Mouse (Mus musculus) midbrain, embryonic 16.5 days (tissue): Measurements from ENCODE around the gene Susd2. TPM values are rescaled to one million over a fixed set of nuclear protein-coding genes. Genes with fewer than 3 reads are reported as not detected.

ENCODE experiments used
- ATAC-seq: fragments of 200-750 bp; cut with Nextera tagmentation; 2 replicates; pipeline ENCODE4 v1.8.0; 2017; ENCODE audit warnings: moderate TSS enrichment
- H3K27ac ChIP-seq: fragments of 300-500 bp; sonication (generic); 2 replicates; pipeline ENCODE4 v1.5.1; 2014; ENCODE audit warnings: mild to moderate bottlenecking, low read length, mixed read lengths
- H3K27me3 ChIP-seq: fragments of 300-500 bp; sonication (generic); 2 replicates; pipeline ENCODE4 v1.6.1; 2014; ENCODE audit warnings: low read depth, low read length, mixed read lengths; ENCODE audit not compliant: control insufficient read depth, insufficient read depth
- H3K36me3 ChIP-seq: fragments of 300-500 bp; sonication (generic); 2 replicates; pipeline ENCODE4 v1.6.1; 2014; ENCODE audit warnings: mild to moderate bottlenecking, low read length, moderate library complexity, mixed read lengths; ENCODE audit not compliant: control insufficient read depth, insufficient read depth
- H3K4me1 ChIP-seq: fragments of 300-500 bp; sonication (generic); 2 replicates; pipeline ENCODE4 v1.6.1; 2014; ENCODE audit warnings: mild to moderate bottlenecking, low read length, mixed read lengths; ENCODE audit not compliant: control insufficient read depth, insufficient read depth
- H3K4me2 ChIP-seq: fragments of 300-500 bp; sonication (generic); 2 replicates; pipeline ENCODE4 v1.6.1; 2014; ENCODE audit warnings: mild to moderate bottlenecking, low read length, mixed read lengths
- H3K4me3 ChIP-seq: fragments of 300-500 bp; sonication (generic); 2 replicates; pipeline ENCODE4 v1.5.1; 2014; ENCODE audit warnings: low read depth, mild to moderate bottlenecking, low read length, moderate library complexity, mixed read lengths
- H3K9ac ChIP-seq: fragments of 300-500 bp; sonication (generic); 2 replicates; pipeline ENCODE4 v1.6.1; 2014; ENCODE audit warnings: low read depth, low read length, mixed read lengths
- H3K9me3 ChIP-seq: fragments of 300-500 bp; sonication (generic); replicated peaks from 2 replicates; pipeline ENCODE4 v1.6.1; 2014; ENCODE audit warnings: mild to moderate bottlenecking, low read length, mixed read lengths; ENCODE audit not compliant: control insufficient read depth, poor library complexity, severe bottlenecking
- WGBS: fragments of 180-500 bp; shearing (Covaris S2); extraction: QIAGEN DNeasy Blood & Tissue Kit; methylation state at CpG from one replicate; pipeline ENCODE4 v1.1.7; 2014; 5-methylcytosine and 5-hydroxymethylcytosine counted together
- polyA plus RNA-seq: library from polyadenylated mRNA; unstranded; fragments of >200 nt; fragmentation: Nextera tagmentation; extraction: Ambion mirVana; gene quantifications from 2 replicates; pipeline ENCODE4 v1.2.1, GENCODE M21; 2015

Susd2 gene
- polyA plus RNA-seq, 1 experiment from 2014 or later, result 4.9 TPM

GRCm38 (mm10) chr10:75625920-75626319 is 17.9 kb downstream of the Susd2 start:
- no peaks in the 10 kb centered on the region for H3K9me3 ChIP-seq
- WGBS, result 65% methylated on average over 6 of the region's 6 CpGs
- no peak overlapping the region for H3K4me3 ChIP-seq
- H3K36me3 ChIP-seq, result no peaks in the 10 kb centered on the region
- H3K4me1 ChIP-seq, result no peaks in the 10 kb centered on the region
- ATAC-seq, result no peak
- no peaks in the 10 kb centered on the region for H3K27me3 ChIP-seq
- H3K9ac ChIP-seq, result no peak overlapping the region
- H3K4me2 ChIP-seq, result no peak overlapping the region
- no peak overlapping the region for H3K27ac ChIP-seq

DNA sequence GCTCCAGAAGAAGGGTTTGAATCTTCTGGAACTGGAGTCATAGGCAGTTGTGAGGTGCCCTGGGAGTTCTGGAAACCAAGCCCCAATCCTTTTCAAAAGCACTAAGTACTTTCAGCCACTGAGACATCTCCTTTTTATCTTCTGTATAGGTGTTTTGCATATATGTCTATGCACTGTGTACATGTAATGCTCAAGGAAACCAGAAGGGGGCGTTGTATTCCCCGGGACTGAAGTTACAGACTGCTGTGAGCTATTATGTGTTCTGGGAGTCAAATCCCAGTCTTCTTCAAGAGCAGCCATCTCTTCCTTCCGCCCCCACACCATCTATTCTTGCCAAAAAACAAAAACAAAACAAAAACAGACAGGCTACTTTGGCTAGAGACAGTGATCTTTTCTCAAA is 23.0 kb downstream of the Susd2 start:
- Histone ChIP-seq H3K9me3 (no peaks in the 10 kb centered on the region), H3K4me2 (no peak overlapping the region), H3K27me3 (no peaks in the 10 kb centered on the region), H3K4me3 (no peak overlapping the region), H3K36me3 (no peaks in the 10 kb centered on the region), H3K9ac (no peak overlapping the region), H3K4me1 (no peaks in the 10 kb centered on the region), H3K27ac (no peak overlapping the region)
- ATAC-seq, result no peak
- WGBS, result 54% methylated on average over 3 of the region's 3 CpGs

- no peak overlapping the region for H3K9ac ChIP-seq
- H3K4me2 ChIP-seq, result no peak overlapping the region
- no peaks in the 10 kb centered on the region for H3K36me3 ChIP-seq
- 92% methylated on average over 4 of the region's 4 CpGs for WGBS
- H3K27me3 ChIP-seq, result no peaks in the 10 kb centered on the region
- no peak for ATAC-seq
- no peaks in the 10 kb centered on the region for H3K9me3 ChIP-seq
- no peaks in the 10 kb centered on the region for H3K4me1 ChIP-seq
- H3K27ac ChIP-seq, result no peak overlapping the region
- H3K4me3 ChIP-seq, result no peak overlapping the region
These were observed 27.8 kb downstream of the Susd2 start for GRCm38 (mm10) chr10:75616044-75616443.

DNA sequence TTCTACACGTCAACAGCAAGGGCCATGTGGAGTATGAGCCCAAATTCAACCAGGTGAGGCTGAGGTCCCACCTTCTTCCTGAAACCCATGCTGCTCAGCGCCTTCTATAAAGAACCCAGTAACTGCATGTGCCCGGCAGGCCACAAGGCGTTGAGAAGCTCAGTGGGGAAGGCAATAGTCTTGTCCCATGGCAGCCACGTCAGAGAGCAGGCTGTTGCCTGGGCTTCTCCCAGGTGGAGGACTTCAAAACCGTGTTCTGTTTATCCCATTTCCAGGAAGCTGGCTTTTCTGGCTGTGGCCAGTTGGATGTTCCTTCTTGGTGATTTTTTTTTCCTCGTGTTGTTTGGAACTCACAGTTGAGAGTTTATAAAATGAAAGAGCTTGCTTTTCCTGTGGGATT is 33.3 kb downstream of the Susd2 start:
- WGBS, result 66% methylated on average over 7 of the region's 7 CpGs
- Histone ChIP-seq H3K4me2 (no peak overlapping the region), H3K36me3 (no peaks in the 10 kb centered on the region), H3K4me3 (no peak overlapping the region), H3K9ac (no peak overlapping the region), H3K27ac (no peak overlapping the region), H3K9me3 (no peaks in the 10 kb centered on the region), H3K4me1 (no peaks in the 10 kb centered on the region), H3K27me3 (no peaks in the 10 kb centered on the region)
- no peak for ATAC-seq

DNA sequence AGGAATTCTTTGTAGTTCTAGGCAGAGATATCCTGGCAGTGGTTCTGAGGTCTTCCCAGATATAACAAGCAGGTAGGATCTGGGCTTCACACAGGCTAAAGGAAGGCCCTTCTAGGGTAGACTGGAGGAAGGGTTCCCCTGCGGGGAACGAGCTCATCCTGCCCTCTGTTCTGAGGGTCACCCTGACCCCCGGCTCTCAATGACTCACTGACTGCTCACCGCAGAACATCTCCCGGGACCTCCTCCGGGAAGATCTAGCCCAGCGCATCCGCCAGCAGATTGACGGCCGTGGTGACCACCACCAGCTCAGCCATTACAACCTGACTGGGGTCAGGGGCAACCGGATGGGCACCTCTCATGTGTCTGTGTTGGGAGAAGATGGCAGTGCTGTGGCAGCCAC is 34.8 kb downstream of the Susd2 start:
- H3K4me3 ChIP-seq, result no peak overlapping the region
- no peaks in the 10 kb centered on the region for H3K4me1 ChIP-seq
- no peak for ATAC-seq
- WGBS, result 92% methylated on average over 11 of the region's 11 CpGs
- H3K9ac ChIP-seq, result no peak overlapping the region
- H3K27ac ChIP-seq, result no peak overlapping the region
- H3K27me3 ChIP-seq, result no peaks in the 10 kb centered on the region
- H3K9me3 ChIP-seq, result no peaks in the 10 kb centered on the region
- H3K36me3 ChIP-seq, result no peaks in the 10 kb centered on the region
- no peak overlapping the region for H3K4me2 ChIP-seq

GRCm38 (mm10) chr10:75607253-75607652 is 36.6 kb downstream of the Susd2 start:
- Histone ChIP-seq H3K9me3 (no peaks in the 10 kb centered on the region), H3K4me1 (no peaks in the 10 kb centered on the region)
- no peak for ATAC-seq

DNA sequence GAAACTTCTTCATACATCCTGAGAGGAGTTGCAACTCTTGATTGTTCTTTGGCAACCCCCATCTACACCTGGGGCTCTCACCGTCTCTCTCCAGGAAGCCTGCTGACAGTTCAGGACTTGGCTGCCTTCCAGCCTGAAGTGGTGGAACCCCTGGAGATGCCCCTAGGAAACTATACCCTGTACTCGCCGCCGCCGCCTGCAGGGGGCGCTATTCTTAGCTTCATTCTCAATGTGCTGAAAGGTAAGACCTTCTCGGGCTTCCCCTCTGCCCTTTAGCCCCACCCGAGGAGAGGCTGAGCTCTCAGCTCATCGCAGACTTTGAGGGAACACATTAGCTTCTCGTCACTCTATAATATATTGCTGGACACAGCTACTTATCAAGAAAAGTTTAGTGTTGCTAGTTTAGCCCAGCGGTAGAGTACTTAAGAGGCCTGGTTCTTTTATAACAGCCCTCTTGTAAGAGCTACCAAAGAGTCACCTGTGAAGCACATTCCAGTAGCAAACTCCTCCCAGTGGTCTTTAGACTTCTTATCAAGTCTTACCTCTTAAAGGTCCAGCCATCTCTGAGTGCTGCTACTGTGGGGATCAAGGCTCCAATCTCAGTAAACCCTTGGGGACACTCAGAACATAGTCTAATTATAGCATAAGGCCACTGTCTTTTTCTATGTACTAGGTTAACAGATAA is 38.5 kb downstream of the Susd2 start:
- Histone ChIP-seq H3K27ac (no peak overlapping the region), H3K36me3 (no peaks in the 10 kb centered on the region), H3K4me2 (no peak overlapping the region), H3K27me3 (no peaks in the 10 kb centered on the region), H3K9me3 (no peaks in the 10 kb centered on the region), H3K4me3 (no peak overlapping the region), H3K9ac (no peak overlapping the region), H3K4me1 (no peaks in the 10 kb centered on the region)
- WGBS, result 43% methylated on average over 11 of the region's 11 CpGs
- no peak for ATAC-seq

More at GRCm38 (mm10) chr10:75607253-75607652, 36.6 kb downstream of the Susd2 start:
- 87% methylated on average over 4 of the region's 4 CpGs for whole genome bisulfite sequencing
- H3K4me2 ChIP-seq, result no peak overlapping the region
- H3K9ac ChIP-seq, result no peak overlapping the region
- H3K36me3 ChIP-seq, result no peaks in the 10 kb centered on the region
- no peak overlapping the region for H3K4me3 ChIP-seq
- H3K27ac ChIP-seq, result no peak overlapping the region
- no peaks in the 10 kb centered on the region for H3K27me3 ChIP-seq

- Histone ChIP-seq H3K27me3 (no peaks in the 10 kb centered on the region), H3K4me3 (no peak overlapping the region), H3K4me1 (no peaks in the 10 kb centered on the region), H3K4me2 (no peak overlapping the region), H3K36me3 (no peaks in the 10 kb centered on the region), H3K9me3 (no peaks in the 10 kb centered on the region), H3K9ac (no peak overlapping the region), H3K27ac (no peak overlapping the region)
- 88% methylated on average over 7 of the region's 7 CpGs for WGBS
- no peak for ATAC-seq
These were observed 43.5 kb downstream of the Susd2 start for GRCm38 (mm10) chr10:75600189-75600730.

DNA sequence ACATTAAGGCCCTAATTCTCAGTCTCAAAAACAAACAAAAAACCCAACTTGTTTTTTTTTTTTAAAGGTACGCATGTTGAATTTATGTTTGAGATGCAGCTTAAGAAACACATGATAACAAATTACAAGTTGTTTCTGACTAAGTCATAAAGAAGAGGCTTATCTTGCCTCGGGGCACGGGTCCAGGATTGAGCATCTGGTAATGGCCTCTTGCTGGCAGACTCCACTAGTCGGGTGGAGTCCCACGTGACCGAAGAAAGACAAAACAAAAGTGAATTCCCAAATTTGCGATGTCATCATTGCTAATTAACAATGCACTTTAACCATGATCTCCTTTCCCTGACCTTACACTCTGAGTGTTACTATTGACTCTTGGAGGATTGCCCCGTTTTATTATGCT is 47.8 kb downstream of the Susd2 start:
- Histone ChIP-seq H3K27me3 (no peaks in the 10 kb centered on the region), H3K36me3 (no peaks in the 10 kb centered on the region), H3K4me2 (no peak overlapping the region), H3K9me3 (no peaks in the 10 kb centered on the region), H3K9ac (no peak overlapping the region), H3K27ac (no peak overlapping the region), H3K4me1 (no peaks in the 10 kb centered on the region), H3K4me3 (no peak overlapping the region)
- 89% methylated on average over 8 of the region's 8 CpGs for WGBS
- no peak for ATAC-seq
